Mouse (Mus musculus) cerebellum, adult (tissue): ENCODE measurements around the gene Med31.

ENCODE experiments used
- ATAC-seq: cut with Nextera tagmentation; 2 replicates; pipeline ENCODE4 v1.9.2; 2017; ENCODE audit warnings: mild to moderate bottlenecking, moderate library complexity, mixed read lengths; ENCODE audit not compliant: insufficient number of reproducible peaks, low FRiP score, low TSS enrichment

The Med31 gene

GRCm38 (mm10) chr11:72215410-72215797 lies at the start of gene Med31:
Gene Med31, minus strand, starts transcription at chr11:72215592.
- peak; percentile 76 for ATAC-seq

- ATAC-seq: no peak
Measured at GRCm38 (mm10) chr11:72256441-72256840, 41.0 kb upstream of the Med31 start.

- ATAC-seq: no peak
Measured at GRCm38 (mm10) chr11:72255629-72256028, 40.2 kb upstream of the Med31 start.

GRCm38 (mm10) chr11:72245196-72245753 lies 29.9 kb upstream of the Med31 start:
- ATAC-seq: no peak

- no peak for ATAC-seq
Measured at GRCm38 (mm10) chr11:72240062-72240860, 24.9 kb upstream of the Med31 start.

GRCm38 (mm10) chr11:72234013-72234412 lies 18.6 kb upstream of the Med31 start:
- no peak for ATAC-seq

- no peak for ATAC-seq
Measured at GRCm38 (mm10) chr11:72232991-72233390, 17.6 kb upstream of the Med31 start.

- ATAC-seq: no peak
Measured at GRCm38 (mm10) chr11:72232068-72232467, 16.7 kb upstream of the Med31 start.

GRCm38 (mm10) chr11:72228513-72228912 lies 13.1 kb upstream of the Med31 start:
- ATAC-seq: no peak

- ATAC-seq: no peak
Measured at GRCm38 (mm10) chr11:72226901-72227300, 11.5 kb upstream of the Med31 start.

GRCm38 (mm10) chr11:72226020-72226791 lies 10.8 kb upstream of the Med31 start:
- 0 out of 2 replicates have a peak, but pooled peaks have one; percentile 52 for ATAC-seq

GRCm38 (mm10) chr11:72224865-72225264 lies 9.5 kb upstream of the Med31 start:
- 0 out of 2 replicates have a peak, but pooled peaks have one; percentile 27 for ATAC-seq

- no peak for ATAC-seq
Measured at GRCm38 (mm10) chr11:72223414-72223813, 8.0 kb upstream of the Med31 start.

GRCm38 (mm10) chr11:72221278-72221677 lies 5.9 kb upstream of the Med31 start:
- no peak for ATAC-seq

- ATAC-seq: no peak
Measured at GRCm38 (mm10) chr11:72217116-72217515, 1.7 kb upstream of the Med31 start.

- peak; percentile 95 for ATAC-seq
Measured at GRCm38 (mm10) chr11:72214591-72215409, 592 bp downstream of the Med31 start.

GRCm38 (mm10) chr11:72207834-72208377 lies 7.5 kb downstream of the Med31 start:
- ATAC-seq: no peak

GRCm38 (mm10) chr11:72207204-72207833 lies 8.1 kb downstream of the Med31 start, which contains the start of the genes 4933427D14Rik and Txndc17:
Gene 4933427D14Rik, minus strand, starts transcription at chr11:72207459.
Gene Txndc17, plus strand, starts transcription at chr11:72207547.
- ATAC-seq: peak; percentile 71
